Mouse (Mus musculus) embryonic facial prominence, embryonic 11.5 days (tissue): ENCODE data around the gene Mpzl1. TPM values are rescaled to one million over a fixed set of nuclear protein-coding genes. Genes with fewer than 3 reads are reported as not detected.

ENCODE experiments used
- ATAC-seq: fragments of 200-750 bp; cut with Nextera tagmentation; replicated peaks from 2 replicates; pipeline ENCODE4 v1.8.0; 2017; ENCODE audit warnings: low read depth; ENCODE audit not compliant: insufficient number of reproducible peaks, low FRiP score, low TSS enrichment
- DNase-seq: peaks from one replicate; pipeline ENCODE4 v3.0.0-alpha.2; 2015; ENCODE audit warnings: low spot score
- H3K27ac ChIP-seq: fragments of 300-500 bp; sonication (generic); replicated peaks from 2 replicates; pipeline ENCODE4 v1.5.1; 2014; ENCODE audit warnings: mild to moderate bottlenecking, low read depth, low read length, control low read depth
- H3K27me3 ChIP-seq: fragments of 300-500 bp; sonication (generic); 2 replicates; pipeline ENCODE4 v1.6.1; 2014; ENCODE audit warnings: mild to moderate bottlenecking, low read length, moderate library complexity, mixed read lengths; ENCODE audit not compliant: control insufficient read depth, insufficient read depth
- H3K36me3 ChIP-seq: fragments of 300-500 bp; sonication (generic); replicated peaks from 2 replicates; pipeline ENCODE4 v1.6.1; 2014; ENCODE audit warnings: low read depth, mild to moderate bottlenecking, low read length, moderate library complexity, mixed read lengths; ENCODE audit not compliant: control insufficient read depth, insufficient read depth
- H3K4me1 ChIP-seq: fragments of 300-500 bp; sonication (generic); 2 replicates; pipeline ENCODE4 v1.6.1; 2014; ENCODE audit warnings: low read length, mixed read lengths; ENCODE audit not compliant: control insufficient read depth, insufficient read depth
- H3K4me2 ChIP-seq: fragments of 300-500 bp; sonication (generic); 2 replicates; pipeline ENCODE4 v1.6.1; 2014; ENCODE audit warnings: low read depth, mild to moderate bottlenecking, control low read depth, low read length, moderate library complexity
- H3K4me3 ChIP-seq: fragments of 300-500 bp; sonication (generic); 2 replicates; pipeline ENCODE4 v1.5.1; 2014; ENCODE audit warnings: low read depth, low read length, control low read depth
- H3K9ac ChIP-seq: fragments of 300-500 bp; sonication (generic); replicated peaks from 2 replicates; pipeline ENCODE4 v1.6.1; 2014; ENCODE audit warnings: mild to moderate bottlenecking, control low read depth, low read length
- H3K9me3 ChIP-seq: fragments of 300-500 bp; sonication (generic); replicated peaks from 2 replicates; pipeline ENCODE4 v1.6.1; 2016; ENCODE audit warnings: mild to moderate bottlenecking, low read length, inconsistent platforms, mixed read lengths; ENCODE audit not compliant: control insufficient read depth
- WGBS: fragments of 180-500 bp; shearing (Covaris S2); extraction: QIAGEN DNeasy Blood & Tissue Kit; methylation state at CpG from one replicate; pipeline ENCODE4 v1.1.7; 2014; 5-methylcytosine and 5-hydroxymethylcytosine counted together
- polyA plus RNA-seq: library from polyadenylated mRNA; unstranded; fragments of >200 nt; fragmentation: Nextera tagmentation; extraction: Ambion mirVana; gene quantifications from 2 replicates; pipeline ENCODE4 v1.2.1, GENCODE M21; 2014

Gene Mpzl1
- polyA plus RNA-seq, 1 experiment from 2014 or later = 158 TPM

- Histone ChIP-seq H3K36me3 (no peaks in the 10 kb centered on the region), H3K4me2 (no peak overlapping the region; the same call in 1 of the 2 replicates), H3K9me3 (no peaks in the 10 kb centered on the region), H3K27ac (no peak overlapping the region), H3K4me3 (peak overlapping the region; percentile 76), H3K9ac (no peak overlapping the region), H3K4me1 (no peaks in the 10 kb centered on the region), H3K27me3 (no peaks in the 10 kb centered on the region)
- DNase-seq = peak; percentile 86
- WGBS = 6% methylated on average over 16 of the region's 16 CpGs
- ATAC-seq = 0 out of 2 replicates have a peak, but pooled peaks have one; percentile 19
Measured at GRCm38 (mm10) chr1:165641271-165641771, 7.0 kb upstream of the Mpzl1 start.

GRCm38 (mm10) chr1:165636289-165636688 is 2.0 kb upstream of the Mpzl1 start:
- Histone ChIP-seq H3K4me2 (no peak overlapping the region), H3K9me3 (no peaks in the 10 kb centered on the region), H3K36me3 (no peaks in the 10 kb centered on the region), H3K4me1 (no peaks in the 10 kb centered on the region), H3K27ac (no peak overlapping the region), H3K9ac (no peak overlapping the region), H3K27me3 (no peaks in the 10 kb centered on the region), H3K4me3 (no peak overlapping the region)
- DNase-seq (no peak), ATAC-seq (no peak)
- 60% methylated on average over 8 of the region's 8 CpGs for WGBS

GRCm38 (mm10) chr1:165635055-165635897 is 938 bp upstream of the Mpzl1 start:
- Histone ChIP-seq H3K9me3 (no peaks in the 10 kb centered on the region), H3K4me1 (no peaks in the 10 kb centered on the region), H3K4me3 (peak overlapping the region; percentile 73), H3K9ac (peak overlapping the region; percentile 51; the same call in 1 of the 2 replicates), H3K27ac (0 out of 2 replicates have a peak overlapping the region, but pooled peaks have one; percentile 43), H3K27me3 (no peaks in the 10 kb centered on the region), H3K36me3 (no peaks in the 10 kb centered on the region), H3K4me2 (peak overlapping the region; percentile 76)
- DNase-seq (peak; percentile 56), ATAC-seq (no peak)
- WGBS = 22% methylated on average over 17 of the region's 17 CpGs

GRCm38 (mm10) chr1:165633345-165633744 is 993 bp downstream of the Mpzl1 start:
- Histone ChIP-seq H3K4me3 (peak overlapping the region; percentile 73), H3K36me3 (no peaks in the 10 kb centered on the region), H3K4me1 (no peaks in the 10 kb centered on the region), H3K27me3 (no peaks in the 10 kb centered on the region), H3K9ac (peak overlapping the region; percentile 86), H3K9me3 (no peaks in the 10 kb centered on the region), H3K4me2 (peak overlapping the region; percentile 64), H3K27ac (no peak overlapping the region)
- WGBS = 3% methylated on average over 12 of the region's 12 CpGs
- DNase-seq (no peak), ATAC-seq (no peak)

GRCm38 (mm10) chr1:165631136-165631535 is 3.2 kb downstream of the Mpzl1 start:
- 87% methylated on average over 8 of the region's 8 CpGs for WGBS
- Histone ChIP-seq H3K27me3 (no peaks in the 10 kb centered on the region), H3K9me3 (no peaks in the 10 kb centered on the region), H3K27ac (no peak overlapping the region), H3K4me2 (no peak overlapping the region), H3K4me1 (no peaks in the 10 kb centered on the region), H3K36me3 (no peaks in the 10 kb centered on the region), H3K4me3 (no peak overlapping the region), H3K9ac (no peak overlapping the region)
- no peak for ATAC-seq
- DNase-seq = no peak

- 29% methylated on average over 8 of the region's 8 CpGs for WGBS
- Histone ChIP-seq H3K27me3 (no peaks in the 10 kb centered on the region), H3K27ac (no peak overlapping the region), H3K4me3 (no peak overlapping the region), H3K9me3 (no peaks in the 10 kb centered on the region), H3K4me1 (no peaks in the 10 kb centered on the region), H3K9ac (no peak overlapping the region), H3K36me3 (no peaks in the 10 kb centered on the region), H3K4me2 (no peak overlapping the region)
- ATAC-seq (no peak), DNase-seq (no peak)
Measured at GRCm38 (mm10) chr1:165629975-165630374, 4.4 kb downstream of the Mpzl1 start.

- H3K4me3 ChIP-seq = no peak overlapping the region
- no peaks in the 10 kb centered on the region for H3K4me1 ChIP-seq
- no peak overlapping the region for H3K9ac ChIP-seq
- H3K36me3 ChIP-seq = no peaks in the 10 kb centered on the region
- H3K9me3 ChIP-seq = no peaks in the 10 kb centered on the region
- H3K27ac ChIP-seq = no peak overlapping the region
- DNase-seq = no peak
- ATAC-seq = no peak
- WGBS = 85% methylated on average over 1 of the region's 1 CpGs
- H3K27me3 ChIP-seq = no peaks in the 10 kb centered on the region
- no peak overlapping the region for H3K4me2 ChIP-seq
Measured at GRCm38 (mm10) chr1:165628603-165629002, 5.7 kb downstream of the Mpzl1 start.

GRCm38 (mm10) chr1:165625896-165626295 is 8.4 kb downstream of the Mpzl1 start:
- WGBS = 92% methylated on average over 5 of the region's 5 CpGs
- Histone ChIP-seq H3K9me3 (no peaks in the 10 kb centered on the region), H3K27me3 (no peaks in the 10 kb centered on the region), H3K27ac (no peak overlapping the region), H3K4me2 (no peak overlapping the region), H3K36me3 (no peaks in the 10 kb centered on the region), H3K4me1 (no peaks in the 10 kb centered on the region), H3K9ac (no peak overlapping the region), H3K4me3 (no peak overlapping the region)
- ATAC-seq (no peak), DNase-seq (no peak)
